Mouse (Mus musculus) limb, embryonic 14.5 days (tissue): Measurements from ENCODE around the gene BC005537. TPM values are rescaled to one million over a fixed set of nuclear protein-coding genes. Genes with fewer than 3 reads are reported as not detected.

ENCODE experiments used
- ATAC-seq: fragments of 200-750 bp; cut with Nextera tagmentation; 2 replicates; pipeline ENCODE4 v1.8.0; 2017; ENCODE audit warnings: low read depth, moderate number of reproducible peaks, moderate TSS enrichment; ENCODE audit not compliant: low FRiP score
- DNase-seq: peaks from one replicate; pipeline ENCODE4 v3.0.0-alpha.2; 2015; ENCODE audit warnings: low spot score
- H3K27ac ChIP-seq: fragments of 300-500 bp; sonication (generic); replicated peaks from 2 replicates; pipeline ENCODE4 v1.5.1; 2014; ENCODE audit warnings: low read depth, mild to moderate bottlenecking, low read length, moderate library complexity, mixed read lengths
- H3K27me3 ChIP-seq: fragments of 300-500 bp; sonication (generic); 2 replicates; pipeline ENCODE4 v1.6.1; 2014; ENCODE audit warnings: low read length, mixed read lengths; ENCODE audit not compliant: control insufficient read depth, insufficient read depth
- H3K36me3 ChIP-seq: fragments of 300-500 bp; sonication (generic); 2 replicates; pipeline ENCODE4 v1.6.1; 2014; ENCODE audit warnings: mild to moderate bottlenecking, low read length, moderate library complexity, mixed read lengths; ENCODE audit not compliant: control insufficient read depth, insufficient read depth
- H3K4me1 ChIP-seq: fragments of 300-500 bp; sonication (generic); 2 replicates; pipeline ENCODE4 v1.6.1; 2014; ENCODE audit warnings: antibody characterized with exemption, low read length, mixed read lengths; ENCODE audit not compliant: control insufficient read depth, insufficient read depth
- H3K4me2 ChIP-seq: fragments of 300-500 bp; sonication (generic); replicated peaks from 2 replicates; pipeline ENCODE4 v1.6.1; 2014; ENCODE audit warnings: low read depth, mild to moderate bottlenecking, low read length, moderate library complexity; ENCODE audit not compliant: severe bottlenecking
- H3K4me3 ChIP-seq: fragments of 300-500 bp; sonication (generic); replicated peaks from 2 replicates; pipeline ENCODE4 v1.5.1; 2014; ENCODE audit warnings: low read length
- H3K9ac ChIP-seq: fragments of 300-500 bp; sonication (generic); 2 replicates; pipeline ENCODE4 v1.6.1; 2014; ENCODE audit warnings: mild to moderate bottlenecking, low read depth, low read length, moderate library complexity; ENCODE audit not compliant: severe bottlenecking
- H3K9me3 ChIP-seq: fragments of 300-500 bp; sonication (generic); 2 replicates; pipeline ENCODE4 v1.6.1; 2016; ENCODE audit warnings: low read length; ENCODE audit not compliant: control insufficient read depth
- POLR2A ChIP-seq: fragments of 200-500 bp; IDR thresholded peaks from 2 replicates; pipeline ENCODE4 v1.8.0; 2012; ENCODE audit warnings: inconsistent platforms, mild to moderate bottlenecking, moderate library complexity, borderline replicate concordance; ENCODE audit not compliant: insufficient read depth, insufficient read length; ENCODE audit errors: extremely low read depth
- WGBS: fragments of 180-500 bp; shearing (Covaris S2); extraction: QIAGEN DNeasy Blood & Tissue Kit; methylation state at CpG from one replicate; pipeline ENCODE4 v1.1.7; 2014; 5-methylcytosine and 5-hydroxymethylcytosine counted together
- polyA plus RNA-seq, 2 experiments: library from polyadenylated mRNA; depleted of rRNA in 1 of 2; stranded (reverse) in 1 of 2; unstranded in 1 of 2; fragments of >200 nt; fragmentation: Nextera tagmentation in 1 of 2; extraction: Ambion mirVana in 1 of 2; gene quantifications; 2 replicates each; pipeline versions ENCODE4 v1.2.1 to v1.2.3; 2012 to 2014

The BC005537 gene
- polyA plus RNA-seq, 2 experiments = 29.3 to 87.7 TPM

- no peaks in the 10 kb centered on the region for H3K36me3 ChIP-seq
- TF ChIP-seq POLR2A = no peak
- peaks cover 2% of the 10 kb centered on the region; the same call in 1 of the 2 replicates for H3K4me1 ChIP-seq
- no peaks in the 10 kb centered on the region for H3K27me3 ChIP-seq
- H3K4me2 ChIP-seq = no peak overlapping the region
- H3K4me3 ChIP-seq = no peak overlapping the region
- no peaks in the 10 kb centered on the region for H3K9me3 ChIP-seq
- DNase-seq (no peak), ATAC-seq (no peak)
- WGBS = 57% methylated on average over 12 of the region's 12 CpGs
- H3K27ac ChIP-seq = no peak overlapping the region
- H3K9ac ChIP-seq = no peak overlapping the region
Observed at GRCm38 (mm10) chr13:24861084-24861483, 59.6 kb downstream of the BC005537 start.

DNA sequence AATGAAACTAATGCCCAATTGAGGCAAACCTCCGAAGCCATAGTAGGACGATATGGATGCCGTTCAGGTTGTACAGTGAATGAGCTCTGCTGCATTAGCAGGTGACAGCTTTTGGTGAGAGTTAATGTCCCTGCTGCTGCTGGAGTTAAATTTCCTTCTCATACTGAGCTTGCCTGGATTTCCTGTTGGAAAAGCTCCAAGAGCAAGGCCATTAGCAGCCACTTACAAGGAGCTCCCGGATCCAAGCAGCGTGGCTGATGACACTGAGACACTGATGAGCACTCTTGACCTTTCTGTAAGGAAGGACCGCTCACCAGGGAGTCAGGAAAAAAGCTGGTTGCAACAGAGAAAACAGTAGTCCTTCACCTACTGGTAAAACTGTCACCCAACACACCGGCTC lies 60.6 kb downstream of the BC005537 start:
- ATAC-seq = no peak
- Histone ChIP-seq H3K4me1 (peaks cover 2% of the 10 kb centered on the region; the same call in 1 of the 2 replicates), H3K4me3 (no peak overlapping the region), H3K27ac (no peak overlapping the region), H3K36me3 (no peaks in the 10 kb centered on the region), H3K9me3 (no peaks in the 10 kb centered on the region), H3K4me2 (no peak overlapping the region), H3K9ac (0 out of 2 replicates have a peak overlapping the region, but pooled peaks have one; percentile 12), H3K27me3 (no peaks in the 10 kb centered on the region)
- 57% methylated on average over 7 of the region's 7 CpGs for WGBS
- no peak for DNase-seq
- no peak for TF ChIP-seq POLR2A

DNA sequence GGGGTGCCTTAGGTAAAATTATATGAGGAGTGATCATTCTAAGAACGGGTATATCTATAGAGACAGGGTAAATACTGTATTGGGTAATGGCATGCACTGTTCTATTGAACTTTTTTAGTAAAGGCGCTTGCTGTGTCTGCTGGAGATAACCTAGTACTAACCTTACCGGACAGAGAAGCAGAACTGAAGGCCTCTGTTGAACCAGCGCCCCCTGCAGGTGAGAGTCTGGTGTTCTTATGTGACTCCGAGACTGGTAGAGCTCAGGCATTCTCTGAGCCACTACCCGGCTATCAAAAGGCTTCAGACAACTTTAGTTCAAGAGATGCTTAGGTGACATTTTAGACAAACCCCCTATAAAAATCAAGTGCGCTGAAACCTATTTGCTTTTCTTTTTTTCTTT lies 61.1 kb downstream of the BC005537 start:
- H3K27me3 ChIP-seq = no peaks in the 10 kb centered on the region
- WGBS = 58% methylated on average over 7 of the region's 7 CpGs
- ATAC-seq (no peak), DNase-seq (peak; percentile 29)
- no peak for TF ChIP-seq POLR2A
- H3K9me3 ChIP-seq = no peaks in the 10 kb centered on the region
- H3K27ac ChIP-seq = no peak overlapping the region
- H3K36me3 ChIP-seq = no peaks in the 10 kb centered on the region
- no peak overlapping the region for H3K4me2 ChIP-seq
- peaks cover 2% of the 10 kb centered on the region; the same call in 1 of the 2 replicates for H3K4me1 ChIP-seq
- H3K9ac ChIP-seq = 0 out of 2 replicates have a peak overlapping the region, but pooled peaks have one; percentile 12
- no peak overlapping the region for H3K4me3 ChIP-seq

Other genes starting within 250 kb of the BC005537 start
- 5.1 and 6.0 TPM in 2 replicates for gene Ripor2, start 219.5 kb upstream of the BC005537 start, polyA plus RNA-seq (2012; rRNA removed)
- gene Ripor2, start 219.5 kb upstream of the BC005537 start, polyA plus RNA-seq (2014; fragmentation: Nextera tagmentation; extraction: Ambion mirVana) = 5.0 and 5.1 TPM in 2 replicates
- not detected in 2 replicates for gene Armh2, start 60.4 kb upstream of the BC005537 start, polyA plus RNA-seq (2012; rRNA removed)
- not detected in 2 replicates for gene Armh2, start 60.4 kb upstream of the BC005537 start, polyA plus RNA-seq (2014; fragmentation: Nextera tagmentation; extraction: Ambion mirVana)
- gene Gmnn, start 39.7 kb upstream of the BC005537 start, polyA plus RNA-seq (2012; rRNA removed) = 22.1 and 43.0 TPM in 2 replicates
- gene Gmnn, start 39.7 kb upstream of the BC005537 start, polyA plus RNA-seq (2014; fragmentation: Nextera tagmentation; extraction: Ambion mirVana) = 78.7 and 83.6 TPM in 2 replicates
- gene Acot13, start 29.9 kb downstream of the BC005537 start, polyA plus RNA-seq (2012; rRNA removed) = 35.5 and 44.8 TPM in 2 replicates
- 70.5 and 76.7 TPM in 2 replicates for gene Acot13, start 29.9 kb downstream of the BC005537 start, polyA plus RNA-seq (2014; fragmentation: Nextera tagmentation; extraction: Ambion mirVana)
- gene Tdp2, start 30.0 kb downstream of the BC005537 start, polyA plus RNA-seq (2012; rRNA removed) = 66.9 and 68.2 TPM in 2 replicates
- gene Tdp2, start 30.0 kb downstream of the BC005537 start, polyA plus RNA-seq (2014; fragmentation: Nextera tagmentation; extraction: Ambion mirVana) = 41.5 and 51.9 TPM in 2 replicates
- gene D130043K22Rik, start 43.5 kb downstream of the BC005537 start, polyA plus RNA-seq (2012; rRNA removed) = 0.09 and 0.11 TPM in 2 replicates
- gene D130043K22Rik, start 43.5 kb downstream of the BC005537 start, polyA plus RNA-seq (2014; fragmentation: Nextera tagmentation; extraction: Ambion mirVana) = 0.04 TPM in 2 replicates
- gene Aldh5a1, start 136.0 kb downstream of the BC005537 start, polyA plus RNA-seq (2012; rRNA removed) = 6.3 and 6.7 TPM in 2 replicates
- gene Aldh5a1, start 136.0 kb downstream of the BC005537 start, polyA plus RNA-seq (2014; fragmentation: Nextera tagmentation; extraction: Ambion mirVana) = 5.3 and 5.5 TPM in 2 replicates
- gene Gpld1, start 141.5 kb downstream of the BC005537 start, polyA plus RNA-seq (2012; rRNA removed) = 2.1 and 2.4 TPM in 2 replicates
- 2.1 and 3.5 TPM in 2 replicates for gene Gpld1, start 141.5 kb downstream of the BC005537 start, polyA plus RNA-seq (2014; fragmentation: Nextera tagmentation; extraction: Ambion mirVana)
- gene Mrs2, start 218.7 kb downstream of the BC005537 start, polyA plus RNA-seq (2012; rRNA removed) = 22.9 and 28.4 TPM in 2 replicates
- 15.1 and 17.6 TPM in 2 replicates for gene Mrs2, start 218.7 kb downstream of the BC005537 start, polyA plus RNA-seq (2014; fragmentation: Nextera tagmentation; extraction: Ambion mirVana)